Mouse (Mus musculus) liver, postnatal 0 days (tissue): Measurements from ENCODE around the gene Celf3.
A peak's percentile ranks its signal among the peaks of the same experiment; 100 is the strongest.

Experiments
- CTCF ChIP-seq: sonication (generic); IDR thresholded peaks from 2 replicates; pipeline ENCODE4 v1.5.1; 2016; ENCODE audit warnings: antibody characterized with exemption, low read depth
- EP300 ChIP-seq: IDR thresholded peaks from 2 replicates; pipeline ENCODE4 v1.6.1; 2016; ENCODE audit warnings: antibody characterized with exemption, low read depth, mild to moderate bottlenecking

- peak; percentile 72 for TF ChIP-seq CTCF
- no peak for TF ChIP-seq EP300
Measured at GRCm38 (mm10) chr3:94533968-94534367, 55.9 kb downstream of the Celf3 start.
